Comparison of ENCODE assay signal across 16 mouse cellular contexts in the genomic region with DNA sequence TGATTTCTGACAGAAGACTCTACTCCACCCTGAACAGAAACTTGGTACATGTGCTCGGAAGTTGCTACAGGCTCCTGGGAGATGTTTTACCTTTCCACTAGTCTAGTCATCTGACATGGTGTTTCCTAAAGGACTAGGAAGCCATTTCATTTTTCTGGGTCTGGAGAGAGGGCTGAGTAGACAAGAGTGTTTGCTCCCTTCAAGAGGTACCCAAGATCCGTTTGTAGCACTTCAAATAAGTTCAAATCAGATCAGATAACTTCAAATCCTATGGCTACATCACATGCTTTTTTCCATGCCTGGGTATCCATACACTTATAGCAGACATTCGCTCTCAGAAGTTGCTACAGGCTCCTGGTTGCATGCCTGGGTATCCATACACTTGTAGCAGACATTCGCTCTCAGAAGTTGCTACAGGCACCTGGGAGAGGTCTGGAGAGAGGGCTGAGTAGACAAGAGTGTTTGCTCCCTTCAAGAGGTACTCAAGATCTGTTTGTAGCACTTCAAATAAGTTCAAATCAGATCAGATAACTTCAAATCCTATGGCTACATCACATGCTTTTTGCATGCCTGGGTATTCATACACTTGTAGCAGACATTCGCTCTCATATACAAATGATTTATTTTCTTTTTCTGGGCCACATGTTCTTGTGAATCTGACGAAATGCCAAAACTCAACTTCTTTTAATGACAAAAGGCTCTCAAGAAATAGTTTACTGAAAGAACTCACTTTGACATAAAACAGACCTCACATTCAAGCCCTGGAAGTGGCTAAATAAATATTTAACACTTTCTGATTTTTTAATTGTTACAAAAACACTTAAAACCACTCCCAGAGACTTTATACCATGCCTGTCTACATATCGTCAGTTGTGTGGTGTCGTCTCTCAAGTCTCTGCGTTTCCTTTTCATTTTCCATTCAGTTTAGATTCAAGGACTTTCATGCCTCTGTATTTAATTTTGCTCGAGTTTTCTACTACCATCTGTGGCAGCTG.
"Had no signal": no experiment of that assay in that cellular context is flagged by ENCODE, and none has a peak within 500 bp of the region (broad histone marks: within the 10 kb centered on the region; RNA-seq: fewer than 3 reads in every experiment).

No protein-coding gene starts in this region.

- H3K9me3 ChIP-seq: limb, embryonic 13.5 days; megakaryocyte, embryonic 14.5 days; midbrain, embryonic 15.5 days; neural tube, embryonic 12.5 days had no signal

- H3K27ac ChIP-seq: layer of hippocampus, adult 2 months; limb, embryonic 13.5 days; liver, embryonic 14.5 days; macrophage; midbrain, embryonic 15.5 days; neural tube, embryonic 12.5 days had no signal

- H3K4me2 ChIP-seq: limb, embryonic 13.5 days; midbrain, embryonic 11.5 days; midbrain, embryonic 15.5 days; neural tube, embryonic 12.5 days had no signal

- H3K4me3 ChIP-seq: layer of hippocampus, adult 2 months; limb, embryonic 13.5 days; megakaryocyte, embryonic 14.5 days; midbrain, embryonic 15.5 days; neural tube, embryonic 12.5 days had no signal

- H3K36me3 ChIP-seq: limb, embryonic 13.5 days; midbrain, embryonic 15.5 days; neural tube, embryonic 12.5 days had no signal

- H3K27me3 ChIP-seq: limb, embryonic 13.5 days; megakaryocyte, embryonic 14.5 days; midbrain, embryonic 15.5 days; neural tube, embryonic 12.5 days had no signal

- H3K9ac ChIP-seq: limb, embryonic 13.5 days; liver, embryonic 14.5 days; midbrain, embryonic 15.5 days; neural tube, embryonic 12.5 days had no signal

- ATAC-seq: intestine, embryonic 16.5 days; midbrain, embryonic 15.5 days had no signal

- DNase-seq: kidney, adult 2 months; kidney, postnatal 36 days; left cerebral cortex, postnatal 4 days; retina, postnatal 1 day; right cerebral cortex, postnatal 4 days; spleen, adult 18-20 months; thymus, postnatal 4 days had no signal

- H3K4me1 ChIP-seq: limb, embryonic 13.5 days; megakaryocyte, embryonic 14.5 days; midbrain, embryonic 15.5 days; neural tube, embryonic 12.5 days had no signal
